Mouse (Mus musculus): ENCODE results near the gene Hecw2. TPM values are rescaled to one million over a fixed set of nuclear protein-coding genes. Genes with fewer than 3 reads are reported as not detected.

Hecw2 gene
- total RNA-seq, 2 experiments from 2014 or later = 6.9 TPM

- no peak for DNase-seq (ENCODE audit: low spot score in 2 of 2)
Measured at GRCm38 (mm10) chr1:53997239-53997638, 197.7 kb downstream of the Hecw2 start.

- DNase-seq (ENCODE audit: low spot score in 2 of 2) = no peak
Measured at GRCm38 (mm10) chr1:53986185-53986892, 208.6 kb downstream of the Hecw2 start.

DNA sequence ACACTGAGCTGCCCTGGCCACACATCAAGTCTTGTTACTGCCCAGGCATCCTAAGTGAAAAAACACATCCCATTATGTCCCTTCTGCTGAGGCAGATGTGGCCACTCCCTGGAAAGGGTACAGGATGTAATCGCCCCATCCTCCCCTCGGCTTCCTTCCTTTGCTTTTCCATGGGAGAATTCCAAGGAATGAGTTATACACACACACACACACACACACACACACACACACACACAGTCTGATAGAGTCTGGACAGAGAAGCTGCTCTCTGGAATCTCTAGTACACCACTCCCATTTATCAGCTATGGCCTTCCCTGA, 216.5 kb downstream of the Hecw2 start:
- DNase-seq (ENCODE audit: low spot score in 2 of 2) = peak in 1 of 2 experiments; percentile 20

GRCm38 (mm10) chr1:53977806-53978513, 217.0 kb downstream of the Hecw2 start:
- DNase-seq (ENCODE audit: low spot score in 2 of 2) = peak in 1 of 2 experiments; percentile 14

DNA sequence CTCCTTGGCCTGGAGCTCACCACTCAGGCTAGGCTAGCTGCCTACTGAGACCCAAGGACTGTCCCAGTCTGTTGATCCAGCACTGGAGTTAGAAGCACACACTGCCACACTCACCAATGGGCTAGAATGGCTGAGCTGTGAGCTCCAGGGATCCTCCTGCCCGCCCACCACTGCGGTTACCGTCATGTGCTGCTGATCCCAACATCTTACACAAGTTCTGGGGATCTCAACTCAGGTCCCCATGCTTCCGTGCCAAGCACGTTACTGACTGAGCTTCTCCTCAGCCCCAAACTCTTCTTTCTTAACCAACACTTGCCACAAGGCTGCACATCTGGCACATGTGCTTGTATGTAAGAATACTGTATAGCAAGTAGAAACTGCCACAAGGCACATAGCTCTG, 218.2 kb downstream of the Hecw2 start:
- DNase-seq (ENCODE audit: low spot score in 2 of 2) = no peak

- no peak for DNase-seq (ENCODE audit: low spot score in 2 of 2)
Measured at GRCm38 (mm10) chr1:53976100-53976499, 218.9 kb downstream of the Hecw2 start.

GRCm38 (mm10) chr1:53974941-53975340, 220.0 kb downstream of the Hecw2 start:
- DNase-seq (ENCODE audit: low spot score in 2 of 2) = no peak

GRCm38 (mm10) chr1:53970326-53970977, 224.5 kb downstream of the Hecw2 start:
- DNase-seq (ENCODE audit: low spot score in 2 of 2) = no peak

- no peak for DNase-seq (ENCODE audit: low spot score in 2 of 2)
Measured at GRCm38 (mm10) chr1:53952395-53952794, 242.6 kb downstream of the Hecw2 start.

DNA sequence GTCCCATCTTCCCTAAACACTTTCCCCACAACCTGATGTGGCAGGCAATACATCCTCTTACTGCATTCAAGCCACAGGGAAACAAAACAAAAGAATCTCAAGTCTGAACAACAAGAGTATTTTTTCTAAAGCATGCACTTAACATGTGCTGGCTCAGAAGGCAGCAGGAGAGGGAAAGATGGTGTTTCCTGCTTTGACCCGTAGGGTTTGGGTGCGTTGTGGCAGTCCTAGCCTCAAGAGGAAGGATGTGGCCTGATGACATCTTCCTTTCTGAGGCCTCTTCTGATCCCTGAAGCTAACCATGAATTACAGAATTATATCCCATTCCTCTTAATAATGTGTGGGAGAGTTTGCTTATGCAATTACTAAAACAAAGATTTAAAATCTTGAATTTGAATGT, 249.2 kb downstream of the Hecw2 start:
- no peak for DNase-seq (ENCODE audit: low spot score in 2 of 2)

DNA sequence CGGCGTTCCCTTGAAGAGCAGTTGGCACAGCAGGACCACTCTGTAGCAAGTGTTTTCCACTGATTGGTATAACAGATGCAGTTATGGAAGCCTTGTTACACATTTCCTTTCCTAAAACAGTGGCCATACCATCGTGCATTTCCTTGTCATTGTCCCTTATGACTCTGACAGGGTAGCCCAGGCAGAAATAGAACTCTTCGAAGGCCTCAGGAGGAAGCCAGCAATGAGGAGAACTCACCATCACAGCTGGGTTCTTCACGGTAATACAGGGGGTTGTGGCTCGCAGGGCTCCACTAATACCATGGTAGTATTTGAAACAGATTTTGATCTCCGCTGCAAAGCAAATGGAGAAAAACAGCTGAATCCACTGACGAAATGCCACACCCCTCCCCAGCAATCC, 252.5 kb downstream of the Hecw2 start:
- no peak for DNase-seq (ENCODE audit: low spot score in 2 of 2)

DNA sequence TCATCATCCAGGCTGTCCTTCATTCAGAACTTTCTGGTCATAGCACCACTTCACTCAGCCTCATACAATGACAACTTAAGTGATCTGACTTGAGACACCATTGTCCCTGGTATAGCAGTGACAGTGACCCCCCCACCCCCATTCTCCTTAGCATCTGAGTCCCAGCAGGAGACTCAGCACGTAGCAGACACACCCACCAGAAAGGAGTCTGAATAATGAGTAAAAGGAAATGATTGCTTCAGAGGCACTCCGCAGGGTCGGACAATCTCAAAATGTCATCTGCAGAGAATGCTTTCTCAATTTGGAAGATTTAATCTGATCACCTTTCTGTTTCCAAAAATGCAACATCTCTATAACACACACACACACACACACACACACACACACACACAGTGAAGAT, 253.4 kb downstream of the Hecw2 start:
- no peak for DNase-seq (ENCODE audit: low spot score in 2 of 2)

DNA sequence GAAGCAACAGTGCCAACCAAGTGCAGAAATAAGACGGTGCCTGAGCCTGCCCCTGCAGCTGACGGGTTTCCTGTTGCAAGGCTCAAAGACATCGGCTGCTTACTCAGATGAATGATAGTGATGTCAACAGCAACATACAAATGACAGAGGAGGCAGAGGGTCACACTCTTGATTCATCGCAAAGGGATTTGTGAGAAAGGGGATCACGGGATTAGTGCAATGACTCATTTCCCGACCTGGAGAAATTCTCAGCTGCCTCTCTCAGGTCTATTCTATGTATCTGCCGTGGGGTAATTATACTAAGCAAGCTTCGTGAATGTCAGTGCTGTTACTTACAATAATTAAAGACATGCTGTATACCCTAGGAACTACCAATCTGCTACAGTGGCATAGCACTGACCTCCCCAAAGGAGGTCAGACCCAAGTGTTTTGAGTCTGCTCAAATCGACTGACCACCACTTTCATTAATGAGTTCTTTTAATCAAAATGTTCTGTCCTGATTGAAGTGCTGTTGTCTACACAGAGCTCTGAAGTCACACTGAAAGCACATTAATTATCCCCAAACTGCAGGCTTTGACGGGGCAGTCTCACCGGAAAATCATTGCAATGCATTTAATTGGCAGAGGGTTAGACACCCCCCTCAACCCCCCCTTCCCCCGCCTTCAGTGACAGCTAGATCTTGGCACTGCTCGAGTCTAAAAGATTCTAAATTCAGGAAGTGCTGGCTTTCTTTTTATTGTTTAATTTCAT, 254.5 kb downstream of the Hecw2 start:
- DNase-seq (ENCODE audit: low spot score in 2 of 2) = no peak

DNA sequence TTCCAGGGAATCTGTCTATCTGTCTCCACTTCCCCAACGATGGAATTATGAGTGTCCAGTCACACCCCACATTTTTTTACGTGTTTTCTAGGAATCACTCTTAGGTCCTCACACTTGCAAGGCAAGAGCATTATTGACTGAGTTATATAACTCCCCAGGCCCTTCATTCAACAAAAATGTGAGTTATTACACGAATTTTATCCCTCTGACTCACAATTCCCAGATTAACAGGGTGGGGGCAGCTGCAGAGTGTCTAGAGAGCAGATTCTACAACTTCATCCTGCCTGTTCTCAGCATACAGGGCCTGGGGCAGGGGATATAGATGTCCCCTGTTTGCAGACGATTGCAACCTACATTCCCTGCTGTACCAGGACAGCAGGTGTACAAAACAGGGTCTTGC, 255.7 kb downstream of the Hecw2 start:
- DNase-seq (ENCODE audit: low spot score in 2 of 2) = no peak

DNA sequence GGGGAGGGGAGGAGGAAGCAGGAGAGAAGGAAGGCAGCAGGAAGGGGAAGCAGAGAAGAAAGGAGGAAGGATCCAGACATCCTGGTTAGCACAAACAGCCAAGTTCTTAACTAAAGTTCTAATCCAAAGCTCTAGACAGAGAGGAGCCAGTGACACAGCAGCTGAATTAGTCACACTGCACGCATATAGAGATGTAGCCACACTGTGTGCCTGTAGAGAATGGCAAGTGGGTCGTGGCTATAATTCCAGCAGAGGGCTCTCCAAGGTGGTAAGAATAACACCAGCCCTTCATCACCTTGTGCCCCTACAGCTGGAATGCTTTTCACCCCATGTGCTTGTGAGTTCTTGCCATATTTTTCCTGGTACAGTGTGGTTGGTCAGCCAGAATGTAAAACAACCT, 261.7 kb downstream of the Hecw2 start:
- DNase-seq (ENCODE audit: low spot score in 2 of 2) = no peak

DNA sequence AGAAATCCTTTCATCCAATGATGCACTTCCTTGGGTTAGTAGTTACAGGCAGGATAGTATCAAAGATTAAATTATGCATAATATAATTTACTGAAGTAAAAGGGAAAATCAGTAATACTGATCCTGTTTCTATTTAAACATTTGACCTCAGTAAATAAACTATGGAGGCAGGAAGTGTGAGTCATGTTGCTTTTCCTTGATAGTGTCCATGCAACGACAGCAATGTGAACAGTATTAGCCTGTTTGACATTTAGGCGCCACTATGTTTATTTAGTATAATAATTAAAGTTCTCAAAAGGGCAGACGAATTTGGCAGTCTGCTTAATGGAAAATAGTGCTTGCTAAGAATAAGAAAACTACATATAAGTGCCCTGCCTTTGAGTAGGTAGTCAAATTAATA, 263.7 kb downstream of the Hecw2 start:
- DNase-seq (ENCODE audit: low spot score in 2 of 2) = no peak

DNA sequence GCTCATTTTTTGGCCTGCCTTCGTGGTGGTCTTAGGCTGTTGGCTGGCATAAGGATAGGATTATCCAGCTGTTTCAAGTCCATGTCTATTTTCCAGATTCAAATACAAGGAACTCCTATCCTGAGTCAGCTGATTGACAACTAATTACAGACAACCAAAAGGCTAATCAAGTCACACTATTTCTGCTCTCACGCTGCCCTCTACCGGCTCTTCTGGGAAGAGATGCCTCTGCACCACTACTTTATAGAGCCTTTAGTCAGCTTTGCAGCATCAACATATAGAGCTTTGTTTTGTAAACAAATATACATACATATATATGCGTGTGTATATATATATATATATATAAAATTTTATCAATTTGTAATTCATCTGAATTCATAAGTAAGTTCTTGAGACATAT, 267.4 kb downstream of the Hecw2 start:
- no peak for DNase-seq (ENCODE audit: low spot score in 2 of 2)

GRCm38 (mm10) chr1:53925149-53925901, 269.6 kb downstream of the Hecw2 start:
- no peak for DNase-seq (ENCODE audit: low spot score in 2 of 2)

DNA sequence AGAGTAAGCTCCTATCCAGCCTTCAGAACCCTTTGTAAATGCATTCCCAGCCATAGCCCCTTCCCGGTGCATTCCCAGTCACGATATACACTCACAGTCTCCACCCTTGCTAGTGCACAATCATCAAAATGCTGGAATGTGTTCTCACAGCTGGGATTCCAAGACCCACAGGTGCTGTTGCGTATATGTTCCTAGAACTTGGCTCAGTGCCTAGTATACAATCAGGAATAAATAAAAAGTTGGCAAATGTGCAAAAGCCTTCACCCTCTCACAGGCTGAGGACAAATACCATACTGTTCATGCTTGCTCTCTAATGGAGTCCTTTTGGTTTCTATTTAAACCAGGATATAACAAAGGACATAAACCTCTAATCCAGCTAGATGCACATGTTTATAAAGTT, 283.1 kb downstream of the Hecw2 start:
- no peak for DNase-seq (ENCODE audit: low spot score in 2 of 2)

DNA sequence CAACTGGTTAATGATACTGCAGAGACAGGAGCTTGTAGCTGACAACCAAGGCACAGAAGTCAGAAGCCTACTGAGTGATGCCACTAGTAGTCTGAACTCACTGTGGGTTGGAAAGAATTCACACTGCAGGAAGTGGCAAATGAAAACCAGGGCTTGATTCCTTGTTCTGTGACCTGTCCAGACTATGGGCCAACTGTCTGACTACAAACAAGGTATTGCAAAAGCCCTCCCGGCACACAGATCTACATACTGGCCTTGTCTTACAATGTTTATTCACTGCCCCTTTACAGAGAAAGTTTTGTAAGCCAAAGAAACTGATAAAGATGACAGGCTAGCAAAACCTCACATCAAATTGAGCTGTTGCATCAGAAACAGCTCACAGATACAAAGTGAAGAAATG, 284.7 kb downstream of the Hecw2 start:
- DNase-seq (ENCODE audit: low spot score in 2 of 2) = no peak

- no peak for DNase-seq (ENCODE audit: low spot score in 2 of 2)
Measured at GRCm38 (mm10) chr1:53909118-53909517, 285.9 kb downstream of the Hecw2 start.

All from gastrocnemius, postnatal 4 days (tissue).